Mouse (Mus musculus): ENCODE data around the gene Wdr34. TPM values are rescaled to one million over a fixed set of nuclear protein-coding genes. Genes with fewer than 3 reads are reported as not detected.

The Wdr34 gene
- polyA plus RNA-seq, 1 experiment from 2014 or later, result 18.8 TPM

DNA sequence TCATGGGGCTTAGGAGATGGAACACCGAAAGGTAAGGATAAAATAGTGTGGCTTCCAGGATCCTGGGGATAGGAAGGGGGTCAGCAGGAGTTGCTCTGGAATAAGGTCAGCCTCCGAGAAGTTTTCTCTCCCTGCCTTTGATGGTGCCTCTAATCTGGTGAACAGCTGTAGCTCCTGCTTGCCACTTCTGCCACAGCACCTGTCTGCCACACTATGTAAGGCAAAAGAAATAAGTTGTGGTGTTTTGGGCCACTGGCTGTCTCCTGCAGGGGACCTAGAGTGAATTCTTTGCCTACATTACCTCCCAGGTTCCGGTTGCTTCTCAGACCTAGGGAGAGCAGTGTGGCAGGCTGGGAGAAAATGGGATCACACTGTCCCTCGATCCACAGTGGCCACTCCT is 30.1 kb upstream of the Wdr34 start:
- H3K27me3 ChIP-seq (replicated peaks), result no peaks in the 10 kb centered on the region
- ATAC-seq (ENCODE audit: extremely low read depth, insufficient number of reproducible peaks, low FRiP score, low TSS enrichment), result no peak
- WGBS, result 64% methylated on average over 4 of the region's 4 CpGs

DNA sequence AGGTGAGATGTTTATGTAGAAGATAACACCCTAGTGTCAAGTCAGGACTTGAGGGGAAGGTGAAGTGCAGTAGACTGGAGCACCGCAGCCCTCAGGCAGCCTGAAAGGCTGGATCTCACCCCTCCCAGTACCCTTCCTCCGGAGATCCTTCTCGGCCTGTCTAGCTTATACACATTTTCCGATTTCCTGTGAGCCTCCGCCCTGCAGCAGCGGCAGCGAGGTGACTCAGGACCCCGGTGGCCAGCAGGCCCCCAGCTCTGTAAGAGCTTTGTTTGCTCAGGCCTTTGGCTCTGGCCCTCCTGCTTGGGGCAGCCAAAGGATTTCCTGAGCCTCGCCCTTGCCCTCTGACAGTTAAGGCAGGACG is 29.6 kb upstream of the Wdr34 start:
- H3K27ac ChIP-seq (replicated peaks), result peak overlapping the region; percentile 93
- peaks cover 3% of the 10 kb centered on the region; the same call in 1 of the 2 replicates for H3K36me3 ChIP-seq
- H3K4me3 ChIP-seq, result peak overlapping the region; percentile 75
- WGBS, result 13% methylated on average over 10 of the region's 10 CpGs
- H3K4me2 ChIP-seq, result peak overlapping the region; percentile 99
- no peaks in the 10 kb centered on the region for H3K27me3 ChIP-seq (replicated peaks)
- no peaks in the 10 kb centered on the region for H3K9me3 ChIP-seq
- H3K4me1 ChIP-seq, result peaks cover 24% of the 10 kb centered on the region
- peak; percentile 21; the same call in 1 of the 2 replicates for ATAC-seq (ENCODE audit: extremely low read depth, insufficient number of reproducible peaks, low FRiP score, low TSS enrichment)
- H3K9ac ChIP-seq, result peak overlapping the region; percentile 85

More for the DNA sequence above, 30.1 kb upstream of the Wdr34 start:
- Histone ChIP-seq H3K4me2 (peak overlapping the region; percentile 99), H3K9ac (peak overlapping the region; percentile 85), H3K9me3 (no peaks in the 10 kb centered on the region), H3K36me3 (no peaks in the 10 kb centered on the region; the same call in 1 of the 2 replicates), H3K4me3 (peak overlapping the region; percentile 75), H3K4me1 (peaks cover 24% of the 10 kb centered on the region), H3K27ac (replicated peaks) (peak overlapping the region; percentile 93)

DNA sequence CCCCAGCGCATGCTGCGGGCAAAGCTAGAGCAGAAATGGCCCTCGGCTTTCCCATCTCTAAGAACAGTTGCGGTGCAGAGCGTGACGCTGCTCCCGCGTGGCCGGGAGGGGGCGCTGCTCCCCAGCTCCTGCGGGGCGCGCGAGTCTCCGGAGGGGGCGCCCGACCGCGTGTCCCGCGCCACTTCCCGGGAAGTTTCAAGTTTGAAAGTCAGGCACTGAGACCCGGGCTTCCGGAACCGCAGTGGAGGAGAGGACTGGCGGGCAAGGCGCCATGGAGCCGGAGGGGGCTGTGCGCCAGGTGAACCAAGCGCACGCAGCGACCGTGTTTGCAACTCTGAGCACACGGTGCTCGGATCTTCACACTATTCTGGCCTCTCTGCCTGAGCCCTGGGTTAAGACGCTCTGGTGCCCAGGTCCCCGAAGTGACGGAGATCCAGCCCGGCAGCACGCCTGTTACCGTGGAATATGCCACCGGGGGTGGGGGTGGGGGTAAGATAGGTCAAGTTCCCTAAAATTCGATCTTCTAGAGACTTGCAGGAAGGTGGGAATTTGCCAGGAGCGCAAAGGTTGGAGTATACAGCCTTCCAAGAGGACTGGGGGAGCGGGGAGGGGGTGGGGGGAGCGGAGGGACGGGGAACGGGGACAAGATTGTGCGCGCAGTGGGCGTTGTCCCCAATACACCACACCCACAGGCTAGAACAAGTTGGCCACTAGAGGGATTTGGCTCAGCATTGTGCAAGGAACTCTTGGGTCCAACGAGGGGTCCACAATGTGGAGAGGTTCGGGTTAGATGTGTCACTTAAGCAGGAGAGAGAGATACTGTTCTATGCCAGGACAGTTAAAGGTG is 29.0 kb upstream of the Wdr34 start, which contains the start of gene Pkn3:
Gene Pkn3 (plus strand): TSS at position 183 of the 847 bp plus-strand sequence.
- no peaks in the 10 kb centered on the region for H3K27me3 ChIP-seq (replicated peaks)

DNA sequence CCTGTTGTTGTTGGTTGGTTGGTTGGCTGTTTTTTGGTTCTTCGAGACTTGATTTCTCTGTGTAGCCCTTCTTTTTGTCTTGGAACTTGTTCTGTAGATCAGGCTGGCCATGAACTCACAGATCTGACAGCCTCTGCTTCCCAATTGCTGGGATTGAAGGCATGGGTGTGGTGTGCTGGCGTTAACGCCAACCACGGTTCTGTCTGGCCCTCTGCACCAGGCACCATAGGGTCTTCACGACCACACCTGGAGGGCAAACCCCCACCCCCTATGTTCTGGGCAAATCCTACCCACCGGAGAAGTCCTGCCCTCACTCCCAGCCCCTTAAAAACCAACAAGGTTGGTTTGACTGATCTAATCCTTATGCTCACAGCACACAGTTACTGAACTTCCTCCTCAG is 28.3 kb upstream of the Wdr34 start:
- Histone ChIP-seq H3K27me3 (replicated peaks) (no peaks in the 10 kb centered on the region), H3K4me1 (peaks cover 24% of the 10 kb centered on the region), H3K9ac (peak overlapping the region; percentile 63; the same call in 1 of the 2 replicates), H3K9me3 (no peaks in the 10 kb centered on the region), H3K4me3 (peak overlapping the region; percentile 75), H3K36me3 (peaks cover 16% of the 10 kb centered on the region), H3K27ac (replicated peaks) (peak overlapping the region; percentile 93), H3K4me2 (peak overlapping the region; percentile 99)
- ATAC-seq (ENCODE audit: extremely low read depth, insufficient number of reproducible peaks, low FRiP score, low TSS enrichment), result no peak
- WGBS, result 64% methylated on average over 6 of the region's 6 CpGs

More for the DNA sequence above, 29.0 kb upstream of the Wdr34 start, which contains the start of gene Pkn3:
- H3K36me3 ChIP-seq, result peaks cover 9% of the 10 kb centered on the region
- WGBS, result under 1% methylated on average over 53 of the region's 53 CpGs
- H3K4me3 ChIP-seq, result peak within 1 kb of the TSS; percentile 75
- ATAC-seq (ENCODE audit: extremely low read depth, insufficient number of reproducible peaks, low FRiP score, low TSS enrichment), result peak; percentile 55; the same call in 1 of the 2 replicates
- H3K9me3 ChIP-seq, result no peaks in the 10 kb centered on the region
- H3K27ac ChIP-seq (replicated peaks), result peak within 1 kb of the TSS; percentile 93
- H3K9ac ChIP-seq, result peak within 1 kb of the TSS; percentile 85
- H3K4me2 ChIP-seq, result peak within 1 kb of the TSS; percentile 99
- peaks cover 24% of the 10 kb centered on the region for H3K4me1 ChIP-seq

DNA sequence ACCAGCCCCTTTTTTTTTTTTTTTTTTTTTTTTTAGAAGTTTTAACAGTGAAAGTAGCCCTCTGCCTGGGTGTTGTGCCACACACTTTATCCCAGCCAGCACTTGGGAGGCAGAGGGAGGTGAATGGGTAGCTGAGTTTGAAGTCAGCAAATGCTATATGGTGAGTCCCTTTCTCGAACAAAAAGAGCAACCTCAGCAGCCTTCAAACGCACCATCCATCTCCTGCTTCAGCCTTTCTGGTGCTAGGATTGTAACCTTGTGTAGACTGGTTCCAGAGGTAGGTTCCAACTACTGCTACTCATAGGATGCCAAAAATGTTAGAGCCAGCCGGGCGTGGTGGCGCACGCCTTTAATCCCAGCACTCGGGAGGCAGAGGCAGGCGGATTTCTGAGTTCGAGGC is 27.8 kb upstream of the Wdr34 start:
- 90% methylated on average over 8 of the region's 9 CpGs for WGBS

DNA sequence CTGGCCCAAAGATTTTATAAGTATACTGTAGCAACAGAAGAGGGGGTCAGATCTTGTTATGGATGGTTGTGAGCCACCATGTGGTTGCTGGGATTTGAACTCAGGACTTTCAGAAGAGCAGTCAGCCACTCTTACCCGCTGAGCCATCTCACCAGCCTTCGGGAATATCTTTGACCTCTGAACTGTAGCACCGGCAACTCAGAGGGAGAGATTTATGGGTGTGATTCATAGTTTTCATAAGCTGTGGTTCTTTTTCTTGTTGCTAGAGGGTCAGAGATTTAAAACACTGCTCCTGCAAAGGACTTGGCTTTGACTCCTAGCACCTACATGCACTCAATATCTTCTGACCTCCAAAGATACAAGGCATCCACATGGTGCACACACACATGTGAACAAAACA is 26.9 kb upstream of the Wdr34 start:
- peaks cover 22% of the 10 kb centered on the region for H3K36me3 ChIP-seq
- no peaks in the 10 kb centered on the region for H3K27me3 ChIP-seq (replicated peaks)
- no peak overlapping the region for H3K27ac ChIP-seq (replicated peaks)
- H3K4me1 ChIP-seq, result peaks cover 24% of the 10 kb centered on the region
- H3K4me2 ChIP-seq, result no peak overlapping the region
- ATAC-seq (ENCODE audit: extremely low read depth, insufficient number of reproducible peaks, low FRiP score, low TSS enrichment), result no peak
- no peak overlapping the region for H3K4me3 ChIP-seq
- H3K9me3 ChIP-seq, result no peaks in the 10 kb centered on the region
- no peak overlapping the region for H3K9ac ChIP-seq
- WGBS, result 79% methylated on average over 3 of the region's 3 CpGs

More for the DNA sequence above, 27.8 kb upstream of the Wdr34 start:
- Histone ChIP-seq H3K9ac (no peak overlapping the region), H3K36me3 (peaks cover 20% of the 10 kb centered on the region), H3K9me3 (no peaks in the 10 kb centered on the region), H3K4me2 (no peak overlapping the region), H3K4me3 (no peak overlapping the region), H3K27me3 (replicated peaks) (no peaks in the 10 kb centered on the region), H3K27ac (replicated peaks) (no peak overlapping the region), H3K4me1 (peaks cover 24% of the 10 kb centered on the region)
- no peak for ATAC-seq (ENCODE audit: extremely low read depth, insufficient number of reproducible peaks, low FRiP score, low TSS enrichment)

DNA sequence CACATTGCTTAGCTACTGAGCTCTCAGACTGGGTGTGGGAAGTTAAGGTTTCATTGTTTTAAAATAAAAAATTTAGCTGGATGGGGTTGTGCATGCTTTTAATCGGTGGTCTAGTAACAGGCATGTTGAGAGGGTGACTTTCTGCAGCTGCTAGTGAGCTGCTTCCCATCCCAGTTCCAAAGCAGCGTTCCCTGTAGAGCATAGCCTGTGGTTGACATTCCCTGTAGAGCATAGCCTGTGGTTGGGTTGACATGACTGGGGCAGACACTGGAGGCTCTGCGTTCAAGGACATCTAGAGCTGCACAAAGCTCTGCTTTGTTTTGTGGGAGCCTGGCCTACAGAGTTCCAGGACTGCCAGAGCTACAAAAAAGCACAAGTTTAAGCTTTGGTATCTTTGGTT is 24.6 kb upstream of the Wdr34 start:
- no peaks in the 10 kb centered on the region for H3K9me3 ChIP-seq
- no peak overlapping the region for H3K4me2 ChIP-seq
- WGBS, result 75% methylated on average over 3 of the region's 3 CpGs
- no peak overlapping the region for H3K4me3 ChIP-seq
- no peaks in the 10 kb centered on the region for H3K27me3 ChIP-seq (replicated peaks)
- no peak overlapping the region for H3K9ac ChIP-seq
- ATAC-seq (ENCODE audit: extremely low read depth, insufficient number of reproducible peaks, low FRiP score, low TSS enrichment), result no peak
- H3K4me1 ChIP-seq, result peaks cover 11% of the 10 kb centered on the region
- H3K36me3 ChIP-seq, result peaks cover 45% of the 10 kb centered on the region
- no peak overlapping the region for H3K27ac ChIP-seq (replicated peaks)

DNA sequence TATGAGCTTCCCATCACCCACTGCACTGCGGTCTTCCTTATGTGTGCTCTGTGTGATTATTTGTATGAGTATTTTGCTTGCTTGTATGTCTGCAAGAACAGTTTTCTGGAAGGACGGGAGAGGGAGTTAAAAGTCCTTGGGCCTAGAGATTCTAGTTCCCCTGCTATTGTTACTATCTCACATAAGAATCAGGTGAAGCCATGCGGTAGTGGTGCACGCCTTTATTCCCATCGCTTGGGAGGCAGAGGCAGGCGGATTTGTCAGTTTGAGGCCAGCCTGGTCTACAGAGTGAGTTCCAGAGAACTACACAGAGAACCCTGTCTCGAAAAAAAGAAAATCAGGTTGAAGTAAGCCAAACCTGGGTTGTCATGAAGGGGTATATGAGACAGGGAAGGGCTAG is 24.2 kb upstream of the Wdr34 start:
- H3K4me1 ChIP-seq, result peaks cover 13% of the 10 kb centered on the region
- H3K9ac ChIP-seq, result no peak overlapping the region
- peaks cover 49% of the 10 kb centered on the region for H3K36me3 ChIP-seq
- WGBS, result 72% methylated on average over 7 of the region's 7 CpGs
- H3K9me3 ChIP-seq, result no peaks in the 10 kb centered on the region
- no peak overlapping the region for H3K27ac ChIP-seq (replicated peaks)
- ATAC-seq (ENCODE audit: extremely low read depth, insufficient number of reproducible peaks, low FRiP score, low TSS enrichment), result no peak
- H3K4me3 ChIP-seq, result no peak overlapping the region
- H3K4me2 ChIP-seq, result no peak overlapping the region
- H3K27me3 ChIP-seq (replicated peaks), result no peaks in the 10 kb centered on the region

DNA sequence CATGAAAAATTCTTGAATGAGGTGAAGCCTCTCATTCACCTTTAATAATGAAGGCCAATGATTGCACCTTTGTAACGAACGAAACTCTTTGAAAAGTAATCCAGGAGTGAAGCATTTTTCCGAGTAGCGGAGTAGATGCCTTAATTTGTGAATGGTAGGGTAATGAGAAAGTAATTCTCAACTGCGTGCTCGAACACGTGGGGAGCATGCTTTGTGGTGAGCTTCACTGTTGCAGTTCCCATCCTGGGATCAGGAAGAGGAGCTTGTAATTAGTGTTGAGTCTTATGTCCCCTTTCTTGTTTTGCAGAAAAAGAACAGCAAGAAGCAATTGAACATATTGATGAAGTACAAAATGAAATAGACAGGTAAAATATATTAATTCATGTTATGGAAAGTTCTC is 19.3 kb upstream of the Wdr34 start:
- H3K27me3 ChIP-seq (replicated peaks), result no peaks in the 10 kb centered on the region
- no peak overlapping the region for H3K27ac ChIP-seq (replicated peaks)
- no peak for ATAC-seq (ENCODE audit: extremely low read depth, insufficient number of reproducible peaks, low FRiP score, low TSS enrichment)
- peak overlapping the region; percentile 98 for H3K9ac ChIP-seq
- peaks cover 38% of the 10 kb centered on the region for H3K4me1 ChIP-seq
- 36% methylated on average over 7 of the region's 7 CpGs for WGBS
- peaks cover 42% of the 10 kb centered on the region for H3K36me3 ChIP-seq
- H3K4me3 ChIP-seq, result peak overlapping the region; percentile 100
- peak overlapping the region; percentile 76 for H3K4me2 ChIP-seq
- H3K9me3 ChIP-seq, result no peaks in the 10 kb centered on the region

DNA sequence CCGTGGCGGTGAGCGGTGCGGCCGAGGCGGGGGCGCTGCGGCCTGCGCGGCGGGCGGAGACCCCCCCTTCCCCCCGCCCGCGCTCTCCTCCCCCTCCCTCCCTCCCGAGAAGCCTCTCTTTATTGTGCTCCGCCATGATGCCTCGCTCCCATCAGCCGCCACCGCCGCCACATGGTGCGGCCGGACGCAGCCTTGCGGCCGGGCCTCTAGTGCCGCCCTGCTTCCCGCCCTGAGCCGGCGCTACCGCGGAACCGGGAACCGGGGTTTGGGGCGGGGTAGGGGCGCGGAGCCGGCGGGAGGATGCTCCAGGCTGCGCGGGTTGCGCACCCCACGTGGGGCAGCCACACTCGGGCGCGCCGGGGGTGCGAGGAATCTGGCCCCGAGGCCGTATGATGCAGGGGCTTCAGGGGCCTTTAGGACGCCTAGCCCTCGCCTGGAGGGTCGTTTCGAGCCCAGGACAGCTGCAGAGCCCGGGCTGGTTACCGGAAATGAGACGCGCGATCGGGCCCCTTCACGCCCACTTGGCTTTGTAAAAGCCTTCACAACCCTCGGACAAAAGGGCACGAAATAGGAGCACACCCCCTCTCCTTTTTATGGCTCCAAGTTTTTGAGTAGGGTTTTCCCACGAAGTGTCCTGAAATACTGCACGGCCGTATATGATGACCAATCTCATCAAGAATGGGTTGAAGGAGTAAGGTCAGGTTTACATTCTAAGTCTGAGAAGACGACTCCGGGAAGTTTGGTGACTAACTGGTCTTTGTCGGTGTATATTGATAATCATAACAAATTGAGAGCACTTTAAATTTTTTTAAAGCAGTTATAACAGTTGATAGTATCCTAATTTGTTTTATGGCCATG is 18.6 kb upstream of the Wdr34 start:
- peak overlapping the region; percentile 76 for H3K4me2 ChIP-seq
- WGBS, result under 1% methylated on average over 48 of the region's 69 CpGs
- no peak for ATAC-seq (ENCODE audit: extremely low read depth, insufficient number of reproducible peaks, low FRiP score, low TSS enrichment)

More for the DNA sequence above, 18.6 kb upstream of the Wdr34 start:
- Histone ChIP-seq H3K9ac (peak overlapping the region; percentile 98), H3K9me3 (no peaks in the 10 kb centered on the region), H3K27ac (replicated peaks) (peak overlapping the region; percentile 98), H3K4me1 (peaks cover 40% of the 10 kb centered on the region), H3K4me3 (peak overlapping the region; percentile 100), H3K36me3 (peaks cover 35% of the 10 kb centered on the region), H3K27me3 (replicated peaks) (no peaks in the 10 kb centered on the region)
